Mouse (Mus musculus): ENCODE measurements around the gene Ssbp2. TPM values are rescaled to one million over a fixed set of nuclear protein-coding genes. Genes with fewer than 3 reads are reported as not detected.

The Ssbp2 gene
- polyA plus RNA-seq, 1 experiment from 2014 or later: 249 TPM

GRCm38 (mm10) chr13:91695406-91695805 is 235.3 kb downstream of the Ssbp2 start:
- Histone ChIP-seq H3K27me3 (ENCODE audit: control insufficient read depth, insufficient read depth, low read length) (no peaks in the 10 kb centered on the region), H3K9me3 (ENCODE audit: control insufficient read depth, low read length) (no peaks in the 10 kb centered on the region), H3K4me3 (ENCODE audit: low read depth, low read length) (no peak overlapping the region), H3K27ac (ENCODE audit: low read depth, low read length) (no peak overlapping the region), H3K4me2 (ENCODE audit: low read depth, low read length) (no peak overlapping the region), H3K36me3 (ENCODE audit: control insufficient read depth, insufficient read depth, low read length) (no peaks in the 10 kb centered on the region), H3K9ac (replicated peaks; ENCODE audit: low read depth, low read length) (no peak overlapping the region), H3K4me1 (ENCODE audit: control insufficient read depth, insufficient read depth, low read length) (no peaks in the 10 kb centered on the region)
- WGBS: 84% methylated on average over 2 of the region's 2 CpGs
- no peak for ATAC-seq (ENCODE audit: low read depth)

- peak; percentile 22; the same call in 1 of the 2 replicates for ATAC-seq (ENCODE audit: low read depth)
- WGBS: 91% methylated on average over 2 of the region's 2 CpGs
- Histone ChIP-seq H3K4me1 (ENCODE audit: control insufficient read depth, insufficient read depth, low read length) (no peaks in the 10 kb centered on the region), H3K9me3 (ENCODE audit: control insufficient read depth, low read length) (no peaks in the 10 kb centered on the region), H3K27me3 (ENCODE audit: control insufficient read depth, insufficient read depth, low read length) (no peaks in the 10 kb centered on the region), H3K9ac (replicated peaks; ENCODE audit: low read depth, low read length) (no peak overlapping the region), H3K36me3 (ENCODE audit: control insufficient read depth, insufficient read depth, low read length) (no peaks in the 10 kb centered on the region), H3K27ac (ENCODE audit: low read depth, low read length) (no peak overlapping the region), H3K4me2 (ENCODE audit: low read depth, low read length) (no peak overlapping the region), H3K4me3 (ENCODE audit: low read depth, low read length) (no peak overlapping the region)
Measured at GRCm38 (mm10) chr13:91696109-91696645, 236.1 kb downstream of the Ssbp2 start.

GRCm38 (mm10) chr13:91697011-91697410 is 236.9 kb downstream of the Ssbp2 start:
- no peaks in the 10 kb centered on the region for H3K27me3 ChIP-seq (ENCODE audit: control insufficient read depth, insufficient read depth, low read length)
- H3K9me3 ChIP-seq (ENCODE audit: control insufficient read depth, low read length): no peaks in the 10 kb centered on the region
- H3K4me2 ChIP-seq (ENCODE audit: low read depth, low read length): no peak overlapping the region
- no peaks in the 10 kb centered on the region for H3K36me3 ChIP-seq (ENCODE audit: control insufficient read depth, insufficient read depth, low read length)
- peak; percentile 54 for ATAC-seq (ENCODE audit: low read depth)
- no peak overlapping the region for H3K4me3 ChIP-seq (ENCODE audit: low read depth, low read length)
- WGBS: 35% methylated on average over 3 of the region's 3 CpGs
- no peaks in the 10 kb centered on the region for H3K4me1 ChIP-seq (ENCODE audit: control insufficient read depth, insufficient read depth, low read length)
- H3K27ac ChIP-seq (ENCODE audit: low read depth, low read length): no peak overlapping the region
- H3K9ac ChIP-seq (replicated peaks; ENCODE audit: low read depth, low read length): no peak overlapping the region

- H3K9me3 ChIP-seq (ENCODE audit: control insufficient read depth, low read length): no peaks in the 10 kb centered on the region
- H3K27me3 ChIP-seq (ENCODE audit: control insufficient read depth, insufficient read depth, low read length): no peaks in the 10 kb centered on the region
- WGBS: 92% methylated on average over 6 of the region's 6 CpGs
- H3K36me3 ChIP-seq (ENCODE audit: control insufficient read depth, insufficient read depth, low read length): no peaks in the 10 kb centered on the region
- H3K4me3 ChIP-seq (ENCODE audit: low read depth, low read length): no peak overlapping the region
- no peak overlapping the region for H3K9ac ChIP-seq (replicated peaks; ENCODE audit: low read depth, low read length)
- H3K4me1 ChIP-seq (ENCODE audit: control insufficient read depth, insufficient read depth, low read length): no peaks in the 10 kb centered on the region
- no peak for ATAC-seq (ENCODE audit: low read depth)
- H3K27ac ChIP-seq (ENCODE audit: low read depth, low read length): no peak overlapping the region
- no peak overlapping the region for H3K4me2 ChIP-seq (ENCODE audit: low read depth, low read length)
Measured at GRCm38 (mm10) chr13:91702337-91702736, 242.3 kb downstream of the Ssbp2 start.

GRCm38 (mm10) chr13:91719487-91719886 is 259.4 kb downstream of the Ssbp2 start:
- Histone ChIP-seq H3K27ac (ENCODE audit: low read depth, low read length) (no peak overlapping the region), H3K36me3 (ENCODE audit: control insufficient read depth, insufficient read depth, low read length) (no peaks in the 10 kb centered on the region), H3K4me3 (ENCODE audit: low read depth, low read length) (no peak overlapping the region), H3K4me1 (ENCODE audit: control insufficient read depth, insufficient read depth, low read length) (no peaks in the 10 kb centered on the region), H3K4me2 (ENCODE audit: low read depth, low read length) (no peak overlapping the region), H3K9me3 (ENCODE audit: control insufficient read depth, low read length) (no peaks in the 10 kb centered on the region), H3K27me3 (ENCODE audit: control insufficient read depth, insufficient read depth, low read length) (no peaks in the 10 kb centered on the region), H3K9ac (replicated peaks; ENCODE audit: low read depth, low read length) (no peak overlapping the region)
- no peak for ATAC-seq (ENCODE audit: low read depth)
- WGBS: 94% methylated on average over 6 of the region's 6 CpGs

- Histone ChIP-seq H3K4me3 (ENCODE audit: low read depth, low read length) (no peak overlapping the region), H3K9ac (replicated peaks; ENCODE audit: low read depth, low read length) (no peak overlapping the region), H3K9me3 (ENCODE audit: control insufficient read depth, low read length) (no peaks in the 10 kb centered on the region), H3K4me1 (ENCODE audit: control insufficient read depth, insufficient read depth, low read length) (no peaks in the 10 kb centered on the region), H3K36me3 (ENCODE audit: control insufficient read depth, insufficient read depth, low read length) (no peaks in the 10 kb centered on the region), H3K27me3 (ENCODE audit: control insufficient read depth, insufficient read depth, low read length) (no peaks in the 10 kb centered on the region), H3K4me2 (ENCODE audit: low read depth, low read length) (no peak overlapping the region), H3K27ac (ENCODE audit: low read depth, low read length) (no peak overlapping the region)
- WGBS: 73% methylated on average over 8 of the region's 8 CpGs
- ATAC-seq (ENCODE audit: low read depth): peak; percentile 68
Measured at GRCm38 (mm10) chr13:91723108-91723735, 263.1 kb downstream of the Ssbp2 start.

- 88% methylated on average over 7 of the region's 7 CpGs for WGBS
- Histone ChIP-seq H3K9ac (replicated peaks; ENCODE audit: low read depth, low read length) (no peak overlapping the region), H3K9me3 (ENCODE audit: control insufficient read depth, low read length) (no peaks in the 10 kb centered on the region), H3K4me2 (ENCODE audit: low read depth, low read length) (no peak overlapping the region), H3K27me3 (ENCODE audit: control insufficient read depth, insufficient read depth, low read length) (no peaks in the 10 kb centered on the region), H3K4me1 (ENCODE audit: control insufficient read depth, insufficient read depth, low read length) (no peaks in the 10 kb centered on the region), H3K4me3 (ENCODE audit: low read depth, low read length) (no peak overlapping the region), H3K27ac (ENCODE audit: low read depth, low read length) (no peak overlapping the region), H3K36me3 (ENCODE audit: control insufficient read depth, insufficient read depth, low read length) (no peaks in the 10 kb centered on the region)
- ATAC-seq (ENCODE audit: low read depth): peak; percentile 21; the same call in 1 of the 2 replicates
Measured at GRCm38 (mm10) chr13:91723736-91724119, 263.6 kb downstream of the Ssbp2 start.

- ATAC-seq (ENCODE audit: low read depth): no peak
- Histone ChIP-seq H3K9me3 (ENCODE audit: control insufficient read depth, low read length) (no peaks in the 10 kb centered on the region), H3K4me3 (ENCODE audit: low read depth, low read length) (no peak overlapping the region), H3K9ac (replicated peaks; ENCODE audit: low read depth, low read length) (no peak overlapping the region), H3K36me3 (ENCODE audit: control insufficient read depth, insufficient read depth, low read length) (no peaks in the 10 kb centered on the region), H3K4me1 (ENCODE audit: control insufficient read depth, insufficient read depth, low read length) (no peaks in the 10 kb centered on the region), H3K4me2 (ENCODE audit: low read depth, low read length) (no peak overlapping the region), H3K27me3 (ENCODE audit: control insufficient read depth, insufficient read depth, low read length) (no peaks in the 10 kb centered on the region), H3K27ac (ENCODE audit: low read depth, low read length) (no peak overlapping the region)
- WGBS: 90% methylated on average over 3 of the region's 3 CpGs
Measured at GRCm38 (mm10) chr13:91724211-91724610, 264.1 kb downstream of the Ssbp2 start.

- WGBS: 86% methylated on average over 3 of the region's 3 CpGs
- no peaks in the 10 kb centered on the region for H3K9me3 ChIP-seq (ENCODE audit: control insufficient read depth, low read length)
- no peak overlapping the region for H3K9ac ChIP-seq (replicated peaks; ENCODE audit: low read depth, low read length)
Measured at GRCm38 (mm10) chr13:91725130-91725529, 265.0 kb downstream of the Ssbp2 start.

More at GRCm38 (mm10) chr13:91725130-91725529, 265.0 kb downstream of the Ssbp2 start:
- Histone ChIP-seq H3K27ac (ENCODE audit: low read depth, low read length) (no peak overlapping the region), H3K27me3 (ENCODE audit: control insufficient read depth, insufficient read depth, low read length) (no peaks in the 10 kb centered on the region), H3K4me2 (ENCODE audit: low read depth, low read length) (no peak overlapping the region), H3K36me3 (ENCODE audit: control insufficient read depth, insufficient read depth, low read length) (no peaks in the 10 kb centered on the region), H3K4me1 (ENCODE audit: control insufficient read depth, insufficient read depth, low read length) (no peaks in the 10 kb centered on the region), H3K4me3 (ENCODE audit: low read depth, low read length) (no peak overlapping the region)
- no peak for ATAC-seq (ENCODE audit: low read depth)

Measured in neural tube, embryonic 14.5 days (tissue).